Mouse (Mus musculus) ovary, postnatal 14 days (tissue): Measurements from ENCODE around the gene St6galnac3.

Experiments used
- DNase-seq: peaks from one replicate; pipeline ENCODE4 v3.0.0; 2022; ENCODE audit warnings: low spot score

The St6galnac3 gene

DNA sequence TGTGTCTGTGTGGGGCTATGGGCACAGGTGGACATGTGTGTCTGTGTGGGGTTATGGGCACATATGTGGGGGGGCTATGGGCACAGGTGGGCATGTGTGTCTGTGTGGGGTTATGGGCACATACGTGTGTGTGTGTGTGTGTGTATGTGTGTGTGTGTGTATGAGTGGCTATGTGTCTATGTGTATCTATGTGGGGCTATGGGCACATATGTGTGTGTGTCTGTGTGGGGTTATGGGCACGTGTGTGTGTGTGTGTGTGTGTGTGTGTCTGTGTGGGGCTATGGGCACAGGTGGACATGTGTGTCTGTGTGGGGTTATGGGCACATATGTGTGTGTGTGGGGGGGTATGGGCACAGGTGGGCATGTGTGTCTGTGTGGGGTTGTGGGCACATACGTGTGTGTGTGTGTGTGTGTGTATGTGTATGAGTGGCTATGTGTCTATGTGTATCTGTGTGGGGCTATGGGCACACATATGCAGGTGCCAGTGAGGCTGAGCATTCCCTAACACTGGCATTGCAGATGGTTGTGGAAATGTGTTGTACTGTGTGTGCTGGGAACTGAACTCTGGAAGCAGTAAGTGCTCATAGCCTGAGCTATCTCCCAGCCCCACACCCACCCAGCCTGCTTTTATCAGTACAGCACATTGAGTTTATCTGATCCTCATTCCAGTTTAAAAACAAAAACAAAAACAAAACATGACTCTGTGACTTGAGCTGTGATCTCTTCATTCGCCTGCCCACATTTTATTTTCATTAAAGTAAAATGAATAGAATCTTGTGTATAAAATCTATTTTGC, 8.6 kb upstream of the St6galnac3 start:
- no peak for DNase-seq

DNA sequence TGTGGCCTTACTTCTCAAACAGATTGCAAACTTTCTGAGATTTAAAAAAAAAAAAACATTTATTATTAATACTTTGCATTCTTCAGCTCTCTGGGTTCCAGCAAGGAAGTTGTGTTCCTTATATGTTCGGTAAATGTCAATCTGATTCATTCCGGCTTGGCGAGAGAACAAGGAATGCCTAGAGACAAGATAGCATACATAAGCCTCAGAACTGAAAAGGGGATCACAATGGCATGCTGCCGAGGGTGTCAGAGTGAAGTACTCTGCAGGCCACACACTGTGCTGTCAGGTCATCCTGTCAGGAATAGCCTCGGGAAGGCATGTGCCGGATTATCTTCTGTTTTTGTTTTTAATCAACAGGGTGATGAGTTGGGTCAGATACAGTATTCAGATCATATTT, 7.8 kb upstream of the St6galnac3 start:
- no peak for DNase-seq

DNA sequence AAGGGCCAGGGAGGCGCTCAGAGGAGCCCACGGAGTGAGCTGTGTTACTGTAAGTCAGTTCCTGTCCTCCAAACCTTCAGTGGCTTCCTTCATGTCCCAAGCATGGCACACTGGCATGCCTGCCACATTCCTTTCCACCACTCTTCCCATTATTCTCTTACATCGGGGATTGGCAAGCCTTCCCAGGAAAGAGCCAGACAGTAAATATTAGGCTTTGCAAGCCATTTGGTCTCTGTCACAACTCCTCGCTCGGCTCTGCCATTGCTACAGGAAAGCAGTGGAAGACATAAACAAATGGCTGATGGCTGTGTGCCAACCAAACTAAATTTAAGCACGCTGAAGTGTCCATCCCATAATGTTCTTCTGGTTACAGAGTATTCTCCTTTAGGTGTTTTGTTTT, 7.1 kb upstream of the St6galnac3 start:
- no peak for DNase-seq

DNA sequence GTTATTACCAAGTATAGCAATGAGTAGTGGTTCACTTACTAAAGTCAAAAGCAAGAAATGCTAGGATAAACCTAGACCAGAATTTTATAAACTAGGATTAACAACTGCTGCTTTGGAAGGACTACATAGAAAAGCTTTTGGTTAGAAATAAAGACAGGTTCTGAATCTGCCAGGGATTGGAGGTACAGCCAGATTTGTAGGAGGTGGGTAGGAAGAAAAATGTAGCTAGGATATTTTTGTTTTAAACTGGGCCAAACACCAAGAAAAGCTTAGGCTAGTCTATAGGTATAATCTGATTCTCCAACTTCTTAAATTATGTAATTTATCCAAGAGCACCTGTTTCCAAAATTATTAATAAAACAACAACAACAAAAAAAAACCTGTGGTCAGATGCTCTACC, 3.6 kb upstream of the St6galnac3 start:
- DNase-seq = no peak

DNA sequence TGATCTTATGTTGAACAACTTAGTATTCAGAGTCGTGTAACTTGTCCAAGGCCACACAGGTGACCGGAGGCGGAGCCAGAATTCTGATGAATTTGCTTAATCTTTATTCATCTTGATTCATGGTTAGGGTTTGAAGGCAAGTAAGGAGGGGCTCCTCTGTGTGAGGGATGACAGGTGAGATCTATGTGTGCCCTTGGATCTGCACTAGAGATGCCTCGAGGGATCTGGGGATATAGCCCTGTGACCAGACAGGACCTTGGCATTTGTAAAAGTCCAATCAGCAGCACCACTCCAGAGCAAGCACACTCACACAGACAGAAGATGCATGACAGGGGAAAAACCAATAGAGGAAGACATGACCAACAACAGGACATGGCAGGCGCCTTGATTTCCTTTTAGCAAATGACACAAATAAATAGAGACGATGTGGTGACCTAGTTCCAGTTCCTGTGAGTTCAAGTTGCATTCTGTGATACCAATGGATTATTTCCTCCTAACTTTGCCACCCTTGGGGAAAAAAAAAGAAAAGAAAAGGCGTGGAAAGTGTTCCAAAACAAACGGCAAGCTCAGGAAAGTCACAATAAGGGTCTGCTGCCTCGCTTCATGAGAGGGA, 1.4 kb downstream of the St6galnac3 start:
- DNase-seq = no peak

DNA sequence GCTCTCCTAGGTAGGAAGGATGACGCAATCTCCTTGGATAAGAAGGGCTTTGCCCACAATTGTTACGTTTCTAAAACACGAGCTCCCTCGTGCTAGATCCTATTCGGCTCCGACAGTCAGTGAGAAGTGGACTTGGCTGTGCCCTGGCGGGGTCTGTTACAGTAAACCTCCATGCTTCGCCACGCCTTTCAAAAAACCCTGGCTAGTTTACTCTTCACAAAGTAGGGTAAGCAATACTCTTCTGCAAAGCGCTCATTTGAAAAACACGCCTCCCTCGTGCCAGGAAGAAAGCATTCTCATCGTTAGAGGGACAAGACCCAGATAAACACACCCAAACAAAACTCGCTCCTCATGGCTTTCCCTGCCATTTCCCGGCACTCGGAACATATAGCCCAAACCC, 3.4 kb downstream of the St6galnac3 start:
- no peak for DNase-seq

DNA sequence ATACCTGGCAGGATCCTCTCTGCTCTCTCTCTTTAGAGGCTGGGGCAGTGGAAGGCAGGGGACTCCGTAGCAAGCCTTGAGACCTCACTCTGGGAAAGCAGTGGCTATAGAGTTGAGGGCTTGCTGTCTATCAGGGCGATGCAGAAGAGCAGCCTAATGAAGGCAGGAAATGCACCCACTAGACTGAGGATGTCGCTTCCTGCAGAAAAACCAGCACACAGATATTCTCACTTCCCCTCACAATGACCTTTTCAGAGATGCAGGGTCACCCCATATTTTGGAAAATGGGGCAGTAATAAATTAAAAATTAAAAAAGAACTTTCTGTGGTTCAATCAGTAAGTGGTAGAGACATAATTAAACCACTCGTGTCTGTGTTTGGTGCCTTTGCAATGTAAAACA, 4.1 kb downstream of the St6galnac3 start:
- DNase-seq = no peak

DNA sequence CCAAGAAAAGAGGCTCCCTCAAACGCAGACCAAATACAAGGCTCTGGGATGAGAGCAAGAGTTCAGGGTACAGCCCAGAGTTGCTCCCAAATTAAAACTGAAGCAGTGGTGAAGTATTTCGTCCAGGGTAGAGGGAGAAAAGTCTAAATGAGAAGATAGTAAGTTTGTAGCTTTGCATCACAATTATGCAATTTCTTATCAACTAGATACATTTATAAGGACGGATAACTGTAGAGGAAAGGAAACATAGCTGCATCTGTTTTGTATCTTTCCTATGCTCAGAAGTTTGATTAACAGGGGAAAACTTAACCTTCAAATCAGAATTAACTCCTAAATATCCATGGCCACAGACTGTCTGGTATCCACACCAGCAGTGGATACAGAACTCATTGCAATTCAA, 4.7 kb downstream of the St6galnac3 start:
- no peak for DNase-seq

DNA sequence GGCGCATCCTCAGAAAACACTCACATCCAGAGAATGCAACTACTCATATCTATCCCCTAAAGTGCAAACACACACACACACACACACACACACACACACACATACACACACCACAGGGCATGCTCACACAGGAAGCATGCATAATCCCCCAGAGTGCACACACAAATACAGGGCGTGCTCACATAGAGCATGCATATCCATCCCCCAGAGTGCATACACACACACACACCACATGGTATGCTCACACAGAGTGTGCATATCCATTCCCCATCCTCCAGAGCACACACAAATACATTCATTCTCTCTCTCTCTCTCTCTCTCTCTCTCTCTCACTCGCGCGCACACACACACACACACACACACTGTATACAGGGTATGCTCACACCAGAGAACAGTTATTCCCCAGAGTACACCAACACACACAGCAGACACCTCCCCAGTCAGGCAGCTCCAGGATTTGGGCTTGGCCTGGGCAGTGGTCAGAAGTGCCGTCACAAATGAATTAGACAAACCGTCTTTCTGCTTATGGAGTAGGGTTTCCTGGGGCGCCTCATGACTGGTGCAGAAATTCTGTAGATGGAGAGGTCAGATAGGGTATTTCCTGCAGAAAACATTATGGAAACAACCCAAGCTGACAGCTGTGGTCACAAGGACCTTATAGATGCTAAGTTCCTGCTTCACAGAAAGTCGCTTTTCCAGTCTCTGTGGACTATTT, 5.6 kb downstream of the St6galnac3 start:
- DNase-seq = no peak

DNA sequence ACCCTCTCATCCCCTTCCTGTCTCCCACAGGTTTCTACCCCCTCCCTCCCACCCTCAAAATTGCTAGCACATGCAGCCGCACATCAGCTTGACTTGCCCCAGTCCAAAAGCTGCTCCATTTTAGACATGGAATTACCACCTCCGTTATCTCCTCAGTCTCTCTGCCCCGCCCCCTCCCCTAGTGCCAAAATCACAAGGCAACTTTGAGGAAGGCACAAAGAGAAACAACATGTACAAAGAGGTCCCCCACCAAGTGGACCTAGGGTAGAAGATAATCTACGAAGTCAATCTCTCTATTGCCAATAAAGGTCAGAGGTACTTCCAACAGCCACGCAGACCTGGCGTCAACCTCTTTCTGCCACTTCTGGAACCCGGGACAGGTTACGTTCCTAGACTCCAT, 6.2 kb downstream of the St6galnac3 start:
- DNase-seq = no peak

DNA sequence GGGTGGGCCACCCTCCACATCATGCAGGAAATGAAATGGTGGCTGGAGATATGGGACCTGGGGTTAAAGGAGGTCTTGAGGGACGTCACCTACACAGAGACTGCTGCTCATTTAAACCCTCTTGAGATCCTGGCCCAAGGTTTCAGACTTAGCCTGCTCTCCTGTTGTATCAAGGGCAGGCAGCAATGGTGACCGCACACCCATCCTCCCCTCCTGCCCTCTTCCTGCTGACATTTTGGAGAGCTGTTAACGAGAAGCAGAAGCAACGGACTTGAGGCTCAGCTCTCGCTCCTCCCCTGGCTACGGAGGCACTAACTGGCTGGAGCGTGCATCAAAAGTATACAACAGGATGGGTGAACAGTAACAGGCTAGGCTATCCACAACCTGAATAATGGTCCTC, 7.2 kb downstream of the St6galnac3 start:
- no peak for DNase-seq

DNA sequence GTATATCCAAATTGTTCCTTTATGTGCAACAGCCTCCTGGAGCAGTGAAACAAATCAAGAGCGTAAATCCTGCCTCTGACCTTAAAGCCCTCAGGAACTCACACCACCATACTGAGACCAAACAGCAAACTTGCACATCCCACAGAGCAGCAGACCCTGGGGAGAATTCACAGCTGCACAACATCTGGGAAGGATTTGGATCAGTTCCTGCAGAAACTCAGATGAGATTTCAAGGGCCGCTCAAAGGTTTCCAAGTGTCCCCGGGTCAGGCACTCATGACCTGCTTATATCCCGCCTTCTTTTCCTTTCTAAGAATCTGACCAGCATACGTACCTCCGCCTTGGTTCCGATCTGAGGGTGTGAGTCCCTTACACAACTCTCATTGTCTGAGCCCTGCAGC, 9.3 kb downstream of the St6galnac3 start:
- DNase-seq = no peak

DNA sequence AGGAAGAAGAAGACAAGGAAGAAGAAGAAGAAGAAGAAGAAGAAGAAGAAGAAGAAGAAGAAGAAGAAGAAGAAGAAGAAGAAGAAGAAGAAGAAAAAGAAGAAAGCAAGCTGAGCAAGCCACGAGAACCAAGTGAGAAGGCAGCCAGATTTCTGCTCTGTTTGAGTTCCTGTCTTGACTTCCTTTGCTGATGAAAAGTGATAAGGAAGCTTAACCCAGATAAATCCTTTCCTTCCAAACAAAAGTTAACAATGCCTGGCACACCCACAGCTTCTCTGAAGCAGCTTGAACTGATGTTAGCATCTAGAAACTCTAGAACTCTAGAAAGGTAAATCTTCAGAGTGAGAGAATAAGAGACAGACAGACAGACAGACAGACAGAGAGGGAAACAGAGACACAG, 14.4 kb downstream of the St6galnac3 start:
- no peak for DNase-seq

DNA sequence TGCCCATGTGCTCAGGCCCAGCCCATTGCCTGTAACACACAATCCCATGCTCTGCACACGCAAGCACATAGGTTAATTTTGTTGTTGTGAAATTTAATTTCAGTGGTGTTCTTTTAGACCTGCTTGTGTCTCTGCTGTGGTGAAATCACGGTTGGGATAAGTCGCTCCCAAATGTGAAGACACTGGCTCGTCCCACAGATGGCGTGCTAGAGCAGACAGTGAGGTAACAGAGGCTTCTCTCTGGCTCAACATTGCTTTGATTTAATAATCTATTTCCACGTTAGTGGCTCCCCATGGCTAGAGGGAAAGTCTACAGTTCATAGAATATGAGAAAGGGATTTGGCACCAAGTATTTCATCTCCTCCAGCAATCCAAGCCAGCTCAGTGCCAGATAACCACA, 17.3 kb downstream of the St6galnac3 start:
- DNase-seq = no peak

DNA sequence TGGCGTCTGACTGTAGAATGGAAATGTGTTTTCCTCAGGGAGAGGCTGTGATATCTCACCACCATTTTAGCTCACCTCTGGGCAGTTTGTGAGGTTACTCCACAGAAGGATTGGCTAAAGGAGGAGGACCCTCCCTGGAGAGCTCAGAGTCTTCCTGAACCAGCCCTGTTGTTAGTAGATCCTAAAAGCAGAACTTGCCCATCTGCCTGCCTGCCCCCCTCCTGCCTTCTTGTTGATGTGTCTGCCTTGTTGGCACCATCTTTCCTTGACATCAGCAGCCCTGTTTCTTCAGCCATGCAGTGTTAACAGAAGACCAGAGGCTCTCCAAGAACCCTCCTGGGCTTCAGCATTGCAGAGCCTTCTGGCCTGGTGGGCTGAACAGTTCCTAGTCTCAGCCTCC, 18.1 kb downstream of the St6galnac3 start:
- no peak for DNase-seq

DNA sequence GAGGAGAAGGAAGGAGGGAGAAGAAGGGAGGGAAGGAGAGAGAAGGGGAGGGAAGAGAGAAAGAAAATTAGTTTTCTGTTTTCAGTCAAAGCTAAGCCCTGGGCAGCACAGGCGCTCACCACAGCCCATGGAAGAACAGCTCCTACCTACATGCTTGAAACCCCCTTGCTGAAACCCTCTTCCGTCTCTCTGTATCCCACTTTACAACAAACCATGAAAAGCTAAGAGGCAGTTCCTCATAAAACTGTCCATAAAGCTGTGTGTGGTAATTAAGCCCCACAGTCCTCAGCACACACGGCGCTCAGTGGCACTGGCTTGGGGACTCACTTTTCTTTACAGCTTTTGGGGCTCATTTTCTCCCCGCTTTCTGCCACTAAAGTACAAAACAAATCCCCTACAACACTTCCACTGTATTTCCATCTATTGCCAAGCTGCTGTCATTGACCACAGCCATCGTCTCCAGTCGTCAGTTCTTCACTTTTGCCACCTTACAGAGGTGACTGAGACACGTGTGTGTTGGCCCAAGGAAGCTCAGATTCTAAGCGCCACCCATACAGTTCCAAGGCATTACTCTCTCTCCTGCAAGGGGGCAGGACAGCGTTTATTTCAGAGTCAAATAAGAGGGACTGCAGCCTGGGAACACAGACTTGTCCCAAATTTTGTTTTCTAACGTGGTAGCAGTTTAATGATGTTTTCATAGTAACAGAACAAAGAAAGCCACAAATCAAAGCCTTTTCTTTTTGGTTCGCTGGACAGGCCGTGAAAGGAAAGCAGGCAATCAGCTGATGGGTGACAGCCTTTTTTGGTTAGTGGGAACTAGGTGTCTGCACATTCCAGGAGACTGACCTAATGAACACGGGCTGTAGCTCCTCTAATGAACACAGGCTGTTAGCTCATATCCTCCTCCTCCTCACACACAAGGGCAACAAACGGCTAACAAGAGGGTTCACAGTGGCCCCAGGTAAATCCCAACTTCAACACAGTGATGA, 22.9 kb downstream of the St6galnac3 start:
- no peak for DNase-seq

DNA sequence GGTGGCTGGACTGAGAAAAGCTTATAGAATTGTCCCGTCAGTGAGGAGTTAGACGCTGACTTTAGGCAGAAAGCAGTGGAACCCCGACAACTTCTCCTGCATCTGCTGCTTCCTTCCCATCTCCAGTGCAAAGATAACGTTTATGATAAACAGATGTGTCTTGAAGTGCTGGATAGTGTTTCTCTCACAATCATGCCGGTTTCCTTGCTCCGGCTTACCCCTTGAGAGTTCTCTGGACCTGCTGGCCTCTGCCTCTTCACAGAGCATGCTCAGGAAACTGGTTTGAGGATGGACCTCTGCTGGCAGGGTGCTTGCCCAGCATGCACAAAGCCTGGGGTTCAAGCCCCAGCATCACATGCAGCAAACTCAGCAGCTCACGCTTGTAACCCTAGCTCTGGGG, 23.8 kb downstream of the St6galnac3 start:
- DNase-seq = no peak

DNA sequence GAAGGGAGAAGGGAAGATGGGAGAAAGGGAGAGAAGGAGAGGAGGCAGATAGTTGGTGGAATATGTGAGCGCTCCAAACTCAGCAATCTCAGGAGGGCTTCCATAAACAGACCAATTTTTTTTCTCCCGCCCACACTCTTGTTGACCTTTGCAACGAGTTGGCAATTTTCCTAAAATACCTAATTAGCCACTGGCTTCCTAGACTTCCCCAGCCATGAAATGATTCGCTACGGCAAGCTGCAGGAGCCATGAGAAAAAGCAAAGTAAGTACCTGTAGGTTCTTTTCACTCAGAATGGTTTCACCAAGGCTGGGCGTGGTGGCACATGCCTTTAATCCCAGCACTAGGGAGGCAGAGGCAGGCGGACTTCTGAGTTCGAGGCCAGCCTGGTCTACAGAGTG, 25.9 kb downstream of the St6galnac3 start:
- no peak for DNase-seq

DNA sequence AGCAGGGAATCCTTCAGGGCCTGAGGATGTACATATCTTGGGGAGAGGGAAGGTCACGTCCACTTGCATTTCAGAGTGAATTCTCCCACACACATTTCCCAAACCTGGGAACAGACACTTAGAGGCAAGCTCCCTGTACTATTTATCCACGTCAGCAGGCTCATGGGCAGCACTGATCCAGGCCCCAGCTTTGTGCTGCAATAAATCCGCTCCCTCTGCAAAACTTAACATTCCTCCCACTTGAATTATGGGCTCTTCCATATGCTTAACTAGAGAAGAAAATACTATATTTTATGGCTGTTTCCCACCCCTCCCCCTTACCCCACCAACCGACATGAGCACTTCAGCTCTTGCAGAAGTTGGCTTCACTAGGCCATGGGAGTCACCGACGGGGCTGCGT, 32.0 kb downstream of the St6galnac3 start:
- DNase-seq = no peak

DNA sequence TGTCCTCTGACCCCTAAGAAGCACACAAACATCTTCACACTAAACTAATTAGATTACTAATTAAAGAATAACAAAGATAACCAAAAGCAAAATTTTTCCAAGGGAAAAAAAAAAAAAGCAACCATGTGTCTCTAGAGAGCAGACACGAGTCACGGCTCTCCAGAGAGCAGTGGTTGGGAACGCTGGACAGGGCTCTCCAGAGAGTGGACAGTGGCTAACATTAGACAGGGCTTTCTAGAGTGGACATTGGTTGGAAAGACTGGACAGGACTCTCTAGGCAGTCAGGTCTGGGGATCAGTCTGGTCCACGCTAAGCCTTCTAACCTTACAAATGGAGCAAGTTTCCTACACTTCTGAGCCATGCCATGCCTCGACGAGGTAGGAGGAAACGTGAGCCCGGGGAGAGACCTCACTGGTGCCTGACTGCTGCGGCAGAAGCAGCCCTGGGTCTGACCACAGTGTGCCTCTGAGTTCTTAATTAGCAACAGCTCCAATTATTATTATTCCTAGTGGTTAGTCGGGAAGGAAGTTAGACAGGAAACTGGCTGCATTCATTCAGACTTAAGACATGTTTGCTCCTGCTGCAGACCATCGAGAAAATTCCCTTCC, 32.7 kb downstream of the St6galnac3 start:
- no peak for DNase-seq

DNA sequence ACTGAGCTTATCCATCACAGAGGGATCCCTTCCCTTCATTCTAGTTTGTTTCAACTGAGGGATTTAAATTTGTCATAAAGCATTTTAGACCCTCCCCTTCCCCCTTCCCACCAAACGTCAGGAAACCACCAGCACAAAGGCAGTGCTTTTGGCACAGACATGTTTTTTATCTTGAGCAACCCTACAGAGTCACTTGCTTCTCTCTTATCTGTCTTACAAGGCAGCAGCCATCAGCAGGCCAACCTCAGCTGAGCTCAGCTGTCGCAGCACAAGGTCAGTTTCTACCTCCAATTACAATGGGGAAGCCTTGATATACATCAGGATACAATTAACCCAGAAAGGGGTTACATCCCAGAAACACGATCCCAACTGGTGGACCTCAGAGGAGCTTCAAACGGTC, 33.4 kb downstream of the St6galnac3 start:
- no peak for DNase-seq

DNA sequence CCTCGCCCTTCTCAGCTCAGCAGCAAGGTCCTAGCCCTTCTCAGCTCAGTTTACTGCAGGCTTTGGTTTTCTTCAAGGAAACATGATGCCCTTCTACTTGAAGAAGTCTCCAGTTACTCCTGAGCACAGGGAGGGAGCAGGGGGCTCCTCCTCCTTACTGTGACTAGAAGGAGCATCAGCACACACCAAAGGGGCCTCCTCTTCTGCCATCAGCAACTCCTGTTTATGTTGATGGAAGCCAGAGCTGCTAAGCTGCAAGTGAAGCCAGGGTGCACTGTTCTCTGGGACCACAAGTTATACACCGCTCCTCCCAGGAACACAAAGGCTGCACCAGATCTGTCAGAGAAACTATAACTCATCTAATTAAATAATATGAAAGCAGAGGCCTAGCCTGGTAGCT, 34.4 kb downstream of the St6galnac3 start:
- no peak for DNase-seq
